Mouse (Mus musculus): ENCODE results near the gene Vps13d. TPM values are rescaled to one million over a fixed set of nuclear protein-coding genes. Genes with fewer than 3 reads are reported as not detected.
A peak's percentile ranks its signal among the peaks of the same experiment; 100 is the strongest.

Gene Vps13d
- total and polyA plus RNA-seq, 2 experiments from 2014 or later: 7.8 to 35.3 TPM

- TF ChIP-seq CTCF (IDR thresholded peaks at IDR 0.05; ENCODE audit: low read depth): no peak
- Histone ChIP-seq H3K27ac (peak overlapping the region; percentile 8; the same call in 1 of the 2 replicates), H3K9ac (replicated peaks; ENCODE audit: low read length) (no peak overlapping the region), H3K36me3 (ENCODE audit: insufficient read depth, low read length) (no peaks in the 10 kb centered on the region), H3K9me3 (ENCODE audit: low read length) (no peaks in the 10 kb centered on the region), H3K4me2 (ENCODE audit: low read depth, low read length) (no peak overlapping the region), H3K27me3 (ENCODE audit: insufficient read depth, low read length) (no peaks in the 10 kb centered on the region), H3K4me3 (ENCODE audit: low read length) (no peak overlapping the region), H3K4me1 (ENCODE audit: insufficient read depth, low read length) (peaks cover 5% of the 10 kb centered on the region; the same call in 1 of the 2 replicates)
- ATAC-seq (no peak), DNase-seq (ENCODE audit: low spot score) (no peak)
- 83% methylated on average over 2 of the region's 2 CpGs for WGBS
Observed at GRCm38 (mm10) chr4:144998808-144999571, 195.8 kb downstream of the Vps13d start.

DNA sequence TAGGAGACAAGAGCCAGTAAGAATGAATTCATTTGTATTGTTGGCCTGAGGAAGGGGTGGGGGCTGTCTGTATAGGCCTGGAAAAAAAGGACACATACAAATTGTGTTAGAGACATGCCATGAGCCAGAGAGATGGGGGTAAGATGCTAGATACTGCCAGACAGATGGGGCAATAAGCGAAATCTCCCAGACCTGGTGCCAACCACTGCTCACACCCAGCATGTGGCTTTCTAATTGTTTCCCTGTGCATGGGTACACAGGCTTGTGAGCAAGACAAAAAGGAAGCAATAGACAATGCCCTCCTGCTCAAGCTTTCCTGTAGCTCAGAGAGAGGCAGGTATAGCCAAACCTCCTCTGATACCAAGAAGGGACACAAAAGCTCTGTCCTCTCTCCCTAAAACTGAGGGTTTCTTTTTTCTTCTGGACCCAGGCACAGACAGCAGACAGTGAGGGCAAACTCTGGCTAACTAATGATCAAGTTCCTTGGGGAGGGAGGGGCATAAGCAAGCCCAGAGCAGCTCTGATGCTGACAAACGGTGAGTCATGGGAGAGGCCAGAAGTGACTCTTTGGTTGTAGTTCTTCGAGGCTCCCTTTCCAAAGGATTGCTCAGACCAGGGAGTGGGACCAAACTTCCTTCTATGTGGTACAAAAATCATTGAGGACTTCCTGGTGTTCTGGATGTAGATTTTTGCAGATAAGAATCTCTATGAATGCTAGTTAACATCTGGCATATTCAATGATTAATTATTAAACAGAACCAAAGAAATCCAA, 196.7 kb downstream of the Vps13d start:
- Histone ChIP-seq H3K27me3 (ENCODE audit: insufficient read depth, low read length) (no peaks in the 10 kb centered on the region), H3K27ac (no peak overlapping the region), H3K9ac (replicated peaks; ENCODE audit: low read length) (no peak overlapping the region), H3K36me3 (ENCODE audit: insufficient read depth, low read length) (no peaks in the 10 kb centered on the region), H3K4me2 (ENCODE audit: low read depth, low read length) (no peak overlapping the region), H3K4me1 (ENCODE audit: insufficient read depth, low read length) (peaks cover 5% of the 10 kb centered on the region; the same call in 1 of the 2 replicates), H3K4me3 (ENCODE audit: low read length) (no peak overlapping the region), H3K9me3 (ENCODE audit: low read length) (no peaks in the 10 kb centered on the region)
- no peak for DNase-seq (ENCODE audit: low spot score)
- WGBS: 56% methylated on average over 3 of the region's 3 CpGs
- no peak for ATAC-seq
- TF ChIP-seq CTCF (IDR thresholded peaks at IDR 0.05; ENCODE audit: low read depth): no peak

DNA sequence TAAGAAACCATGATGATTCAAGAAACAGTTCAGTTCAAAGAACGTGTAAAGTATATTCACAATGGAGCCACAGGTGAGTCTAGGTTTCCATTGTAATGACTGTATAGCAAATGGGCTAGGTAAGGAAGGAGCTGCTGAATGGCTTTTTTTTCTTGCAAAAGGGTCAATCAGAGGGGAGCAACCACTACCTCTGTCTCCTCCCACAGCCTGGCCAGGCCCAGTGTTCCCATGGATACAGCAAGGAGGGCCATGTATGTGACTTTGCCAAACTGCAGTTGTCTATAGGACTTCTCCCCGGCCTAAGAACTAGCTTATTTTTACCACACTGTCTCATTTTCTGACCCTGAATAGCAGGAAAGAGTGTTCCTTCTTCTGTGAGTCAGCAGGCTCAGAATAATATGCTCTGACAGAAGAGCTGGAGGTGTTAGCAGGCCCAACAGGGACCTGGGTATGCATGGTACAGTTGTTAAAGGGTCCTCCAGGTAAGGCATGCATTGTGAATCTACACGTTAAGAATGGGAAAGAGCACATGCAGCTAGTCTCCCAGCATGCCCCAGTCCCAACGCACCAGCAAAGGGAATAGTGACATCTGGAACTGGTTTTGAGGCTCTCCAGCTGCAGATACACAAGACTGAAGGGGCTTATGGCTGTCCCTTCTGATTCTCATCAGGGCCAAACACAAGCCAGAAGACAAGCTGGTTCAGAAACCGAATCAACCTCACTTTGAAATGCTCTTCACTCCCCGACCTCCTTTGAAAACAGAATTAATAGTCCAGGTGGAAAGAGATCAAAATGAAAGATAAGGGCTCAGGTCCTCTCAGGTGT, 197.6 kb downstream of the Vps13d start:
- ATAC-seq (no peak), DNase-seq (ENCODE audit: low spot score) (no peak)
- Histone ChIP-seq H3K4me2 (ENCODE audit: low read depth, low read length) (no peak overlapping the region), H3K9ac (replicated peaks; ENCODE audit: low read length) (no peak overlapping the region), H3K27ac (no peak overlapping the region), H3K36me3 (ENCODE audit: insufficient read depth, low read length) (no peaks in the 10 kb centered on the region), H3K27me3 (ENCODE audit: insufficient read depth, low read length) (no peaks in the 10 kb centered on the region), H3K4me1 (ENCODE audit: insufficient read depth, low read length) (peaks cover 9% of the 10 kb centered on the region; the same call in 1 of the 2 replicates), H3K9me3 (ENCODE audit: low read length) (no peaks in the 10 kb centered on the region), H3K4me3 (ENCODE audit: low read length) (no peak overlapping the region)
- 68% methylated on average over 6 of the region's 6 CpGs for WGBS
- TF ChIP-seq CTCF (IDR thresholded peaks at IDR 0.05; ENCODE audit: low read depth): no peak

GRCm38 (mm10) chr4:144995826-144996225, 199.0 kb downstream of the Vps13d start:
- ATAC-seq (no peak), DNase-seq (ENCODE audit: low spot score) (no peak)
- TF ChIP-seq CTCF (IDR thresholded peaks at IDR 0.05; ENCODE audit: low read depth): no peak
- Histone ChIP-seq H3K4me3 (ENCODE audit: low read length) (no peak overlapping the region), H3K4me2 (ENCODE audit: low read depth, low read length) (no peak overlapping the region), H3K4me1 (ENCODE audit: insufficient read depth, low read length) (peaks cover 9% of the 10 kb centered on the region; the same call in 1 of the 2 replicates), H3K9ac (replicated peaks; ENCODE audit: low read length) (no peak overlapping the region), H3K36me3 (ENCODE audit: insufficient read depth, low read length) (no peaks in the 10 kb centered on the region), H3K27ac (no peak overlapping the region), H3K9me3 (ENCODE audit: low read length) (no peaks in the 10 kb centered on the region), H3K27me3 (ENCODE audit: insufficient read depth, low read length) (no peaks in the 10 kb centered on the region)
- 67% methylated on average over 1 of the region's 1 CpGs for WGBS

DNA sequence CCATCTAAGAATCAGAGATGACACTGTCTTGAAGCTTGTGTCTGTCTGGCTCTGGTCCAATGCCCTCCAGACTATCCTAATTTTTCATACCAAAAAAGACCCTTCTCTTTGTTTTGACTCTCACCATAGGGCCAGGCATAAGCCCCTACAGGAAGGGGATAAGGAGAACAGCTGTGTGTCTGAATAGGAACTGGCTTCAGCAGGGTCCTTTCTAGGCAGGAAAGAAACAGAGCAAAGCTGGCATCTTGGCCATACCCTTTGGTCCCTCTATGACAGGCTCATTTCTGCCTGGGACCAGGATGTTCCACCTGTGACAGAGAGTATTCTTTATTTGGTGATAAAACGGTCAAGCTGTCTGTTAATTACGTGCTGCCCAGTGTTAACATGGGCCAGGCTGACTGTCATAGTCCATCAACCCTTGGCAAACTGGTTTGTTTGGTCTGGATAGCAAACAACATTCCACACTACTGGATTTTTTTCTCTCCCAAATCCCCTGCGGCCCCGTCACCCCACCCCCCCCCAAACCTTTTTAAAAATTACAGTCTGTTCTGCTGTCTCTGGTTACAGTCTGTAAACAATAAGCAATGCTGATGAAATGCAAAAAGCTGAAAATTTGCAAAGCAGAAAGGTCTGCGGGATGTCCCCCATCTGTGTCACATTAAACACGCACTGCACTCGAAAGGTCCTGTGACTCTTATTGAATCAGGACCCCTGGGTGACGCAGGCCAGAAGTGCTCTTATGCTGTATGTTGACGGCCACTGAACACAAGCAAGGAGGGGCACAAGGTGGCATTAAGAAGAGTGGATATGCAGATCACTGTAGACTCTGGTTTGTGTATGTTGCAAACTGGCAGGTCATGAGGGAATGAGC, 201.5 kb downstream of the Vps13d start:
- ATAC-seq: no peak
- Histone ChIP-seq H3K27ac (no peak overlapping the region), H3K36me3 (ENCODE audit: insufficient read depth, low read length) (no peaks in the 10 kb centered on the region), H3K4me3 (ENCODE audit: low read length) (no peak overlapping the region), H3K9me3 (ENCODE audit: low read length) (no peaks in the 10 kb centered on the region), H3K4me1 (ENCODE audit: insufficient read depth, low read length) (0 out of 2 replicates have a peak, but pooled peaks cover 3% of the 10 kb centered on the region), H3K4me2 (ENCODE audit: low read depth, low read length) (no peak overlapping the region), H3K27me3 (ENCODE audit: insufficient read depth, low read length) (no peaks in the 10 kb centered on the region), H3K9ac (replicated peaks; ENCODE audit: low read length) (no peak overlapping the region)
- TF ChIP-seq CTCF (IDR thresholded peaks at IDR 0.05; ENCODE audit: low read depth): no peak
- DNase-seq (ENCODE audit: low spot score): no peak
- WGBS: 48% methylated on average over 9 of the region's 9 CpGs

Measured in hindbrain, postnatal 0 days (tissue).